In the genomic region with DNA sequence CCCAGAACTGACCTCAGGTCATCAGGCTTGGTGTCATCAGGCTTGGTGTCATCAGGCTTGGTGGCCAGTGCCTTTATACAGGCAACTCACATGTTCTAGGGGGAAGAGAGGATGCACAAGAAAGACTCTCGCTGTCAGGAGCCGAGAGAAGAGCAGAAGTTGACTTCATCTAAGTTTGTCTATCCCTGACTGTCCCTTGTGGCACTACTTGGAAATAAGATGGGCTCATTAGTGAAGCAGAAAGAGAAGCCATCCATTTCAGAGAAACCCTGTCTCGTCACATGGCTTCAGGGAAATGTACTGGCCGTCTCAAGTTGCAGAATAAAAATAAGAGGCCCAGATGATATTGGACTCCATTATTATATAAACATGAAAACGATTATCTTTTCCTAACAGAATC, we compare ENCODE assay signal across 29 mouse cellular contexts. TPM values are rescaled to one million over a fixed set of nuclear protein-coding genes. Genes with fewer than 3 reads are reported as not detected.
A peak's percentile ranks its signal among the peaks of the same experiment; 100 is the strongest.
DNase-seq lines count a peak whose midpoint lies in the region; ATAC-seq and TF ChIP-seq lines count a peak whose summit lies in the region.
"Had no signal": no experiment of that assay in that cellular context is flagged by ENCODE, and none has a peak within 500 bp of the region (broad histone marks: within the 10 kb centered on the region; RNA-seq: fewer than 3 reads in every experiment).

No protein-coding gene starts in this region.

- no peak for TF ChIP-seq POLR2A in small intestine, adult 2 months (IDR thresholded peaks at IDR 0.05; ENCODE audit: low read depth, low read length)

- no peak overlapping the region for H3K4me2 ChIP-seq in kidney, embryonic 15.5 days
- H3K4me2 ChIP-seq in forebrain, embryonic 15.5 days (replicated peaks): no peak overlapping the region
- H3K4me2 ChIP-seq: embryonic facial prominence, embryonic 13.5 days; heart, embryonic 15.5 days; hindbrain, embryonic 13.5 days; limb, embryonic 12.5 days; liver, embryonic 15.5 days; lung, embryonic 14.5 days; midbrain, embryonic 11.5 days had no signal

- peak overlapping the region; percentile 37; the same call in 1 of the 2 replicates for H3K27ac ChIP-seq in kidney, embryonic 15.5 days
- peak overlapping the region; percentile 76 for H3K27ac ChIP-seq in small intestine, adult 2 months (ENCODE audit: insufficient read depth, low read depth, low read length)
- no peak overlapping the region for H3K27ac ChIP-seq in forebrain, embryonic 15.5 days (replicated peaks)
- H3K27ac ChIP-seq: embryonic facial prominence, embryonic 13.5 days; forebrain, embryonic 10.5 days; heart, embryonic 10.5 days; heart, embryonic 15.5 days; hindbrain, embryonic 13.5 days; layer of hippocampus, adult 2 months; left cerebral cortex, adult 2 months; limb, embryonic 12.5 days; liver, embryonic 15.5 days had no signal

- no peaks in the 10 kb centered on the region for H3K36me3 ChIP-seq in kidney, embryonic 15.5 days
- H3K36me3 ChIP-seq in small intestine, adult 2 months (ENCODE audit: control insufficient read depth, insufficient read depth, low read length): no peaks in the 10 kb centered on the region
- H3K36me3 ChIP-seq in forebrain, embryonic 15.5 days: no peaks in the 10 kb centered on the region
- H3K36me3 ChIP-seq: embryonic facial prominence, embryonic 13.5 days; forebrain, embryonic 10.5 days; G1E; heart, embryonic 10.5 days; heart, embryonic 15.5 days; hindbrain, embryonic 13.5 days; limb, embryonic 12.5 days; liver, embryonic 15.5 days had no signal

- H3K4me1 ChIP-seq in kidney, embryonic 15.5 days: peaks cover 7% of the 10 kb centered on the region; the same call in 1 of the 2 replicates
- H3K4me1 ChIP-seq in small intestine, adult 2 months (ENCODE audit: control insufficient read depth, insufficient read depth, insufficient read length, low read length): no peaks in the 10 kb centered on the region
- no peaks in the 10 kb centered on the region for H3K4me1 ChIP-seq in forebrain, embryonic 15.5 days
- H3K4me1 ChIP-seq: embryonic facial prominence, embryonic 13.5 days; forebrain, embryonic 10.5 days; heart, embryonic 10.5 days; heart, embryonic 15.5 days; hindbrain, embryonic 13.5 days; limb, embryonic 12.5 days; liver, embryonic 15.5 days had no signal

- H3K9ac ChIP-seq in kidney, embryonic 15.5 days: no peak overlapping the region
- H3K9ac ChIP-seq in forebrain, embryonic 15.5 days (replicated peaks): no peak overlapping the region
- H3K9ac ChIP-seq: embryonic facial prominence, embryonic 13.5 days; forebrain, postnatal 0 days; heart, embryonic 15.5 days; hindbrain, embryonic 13.5 days; limb, embryonic 12.5 days; liver, embryonic 15.5 days; lung, embryonic 14.5 days had no signal

- no peaks in the 10 kb centered on the region for H3K9me3 ChIP-seq in kidney, embryonic 15.5 days (replicated peaks)
- no peaks in the 10 kb centered on the region for H3K9me3 ChIP-seq in forebrain, embryonic 15.5 days
- H3K9me3 ChIP-seq: embryonic facial prominence, embryonic 13.5 days; forebrain, embryonic 10.5 days; G1E; heart, embryonic 10.5 days; heart, embryonic 15.5 days; hindbrain, embryonic 13.5 days; limb, embryonic 12.5 days; liver, embryonic 15.5 days had no signal

- no peak for TF ChIP-seq CTCF in small intestine, adult 2 months (IDR thresholded peaks at IDR 0.05; ENCODE audit: extremely low read depth, insufficient read length, insufficient replicate concordance, low read depth, low read length)

- no peak for ATAC-seq in kidney, embryonic 15.5 days (replicated peaks; ENCODE audit: low FRiP score)
- ATAC-seq in forebrain, embryonic 15.5 days (replicated peaks): no peak
- ATAC-seq: forebrain, postnatal 0 days; midbrain, embryonic 16.5 days had no signal

- WGBS in kidney, embryonic 15.5 days: 68% methylated on average over 5 of the region's 5 CpGs
- WGBS in small intestine, adult 2 months: 77% methylated on average over 5 of the region's 5 CpGs
- WGBS in forebrain, embryonic 15.5 days: 87% methylated on average over 5 of the region's 5 CpGs

- no peaks in the 10 kb centered on the region for H3K27me3 ChIP-seq in kidney, embryonic 15.5 days
- no peaks in the 10 kb centered on the region for H3K27me3 ChIP-seq in small intestine, adult 2 months (ENCODE audit: control insufficient read depth, insufficient read depth, low read length)
- no peaks in the 10 kb centered on the region for H3K27me3 ChIP-seq in forebrain, embryonic 15.5 days
- H3K27me3 ChIP-seq: embryonic facial prominence, embryonic 13.5 days; heart, embryonic 15.5 days; hindbrain, embryonic 13.5 days; limb, embryonic 12.5 days; liver, embryonic 15.5 days had no signal

- no peak overlapping the region for H3K4me3 ChIP-seq in kidney, embryonic 15.5 days (replicated peaks)
- H3K4me3 ChIP-seq in small intestine, adult 2 months (ENCODE audit: low read depth, low read length): no peak overlapping the region
- no peak overlapping the region for H3K4me3 ChIP-seq in forebrain, embryonic 15.5 days
- H3K4me3 ChIP-seq: embryonic facial prominence, embryonic 13.5 days; forebrain, embryonic 10.5 days; heart, embryonic 10.5 days; heart, embryonic 15.5 days; hindbrain, embryonic 13.5 days; layer of hippocampus, adult 2 months; left cerebral cortex, adult 2 months; limb, embryonic 12.5 days; liver, embryonic 15.5 days had no signal

- peak; percentile 32 for DNase-seq in gastrocnemius, adult 18-20 months (ENCODE audit: low spot score)
- DNase-seq in gastrocnemius, postnatal 10 days: no peak
- DNase-seq in kidney, postnatal 25 days: no peak
- peak; percentile 39 for DNase-seq in 3T3-L1 (ENCODE audit: low read depth, low spot score)
- DNase-seq in Muller cell, postnatal 12 days (ENCODE audit: inconsistent ontology term): no peak
- DNase-seq: adrenal gland, postnatal 25 days; cerebellum, adult 11-12 months; cerebellum, adult 9-11 months; forebrain, postnatal 0 days; kidney, adult 18-20 months; kidney, postnatal 36 days; lung, embryonic 14.5 days; lung, postnatal 14 days; right cerebral cortex, postnatal 25 days had no signal

RNA-seq across cellular contexts. Expression of a gene that starts 9.8 kb away (rescaled TPM):
- total RNA-seq in gastrocnemius, adult 18-20 months (2021): 10 to 100 TPM; 17.1 to 20.7 TPM
- 10 to 100 TPM; 26.4 to 30.0 TPM for total RNA-seq in gastrocnemius, postnatal 10 days (2021)
- polyA plus RNA-seq in kidney, embryonic 15.5 days (2015; fragmentation: Nextera tagmentation; extraction: Ambion mirVana): 99.3 and 104 TPM in 2 replicates
- 11.3 and 19.2 TPM in 2 replicates for polyA plus RNA-seq in small intestine, adult 2 months (2012; rRNA removed)
- polyA plus RNA-seq in forebrain, embryonic 15.5 days (2015; fragmentation: Nextera tagmentation; extraction: Ambion mirVana): 152 and 162 TPM in 2 replicates

RNA-seq across cellular contexts. Expression of a gene that starts 49.0 kb away (rescaled TPM):
- total RNA-seq in gastrocnemius, adult 18-20 months (2021): 1 to 10 TPM in 1 of 2 experiments, under 1 TPM in 1; 0.55 to 1.4 TPM
- 1 to 10 TPM; 3.9 to 4.2 TPM for total RNA-seq in gastrocnemius, postnatal 10 days (2021)
- 1.2 and 1.5 TPM in 2 replicates for polyA plus RNA-seq in kidney, embryonic 15.5 days (2015; fragmentation: Nextera tagmentation; extraction: Ambion mirVana)
- polyA plus RNA-seq in small intestine, adult 2 months (2012; rRNA removed): 1.7 and 2.4 TPM in 2 replicates
- 4.2 and 4.3 TPM in 2 replicates for polyA plus RNA-seq in forebrain, embryonic 15.5 days (2015; fragmentation: Nextera tagmentation; extraction: Ambion mirVana)
- polyA plus RNA-seq: G1E had no signal

RNA-seq across cellular contexts. Expression of a gene that starts 52.3 kb away (rescaled TPM):
- total RNA-seq in gastrocnemius, adult 18-20 months (2021): 10 to 100 TPM in 1 of 2 experiments, 1 to 10 TPM in 1; 8.9 to 10.1 TPM
- total RNA-seq in gastrocnemius, postnatal 10 days (2021): 10 to 100 TPM; 12.1 to 12.8 TPM
- polyA plus RNA-seq in kidney, embryonic 15.5 days (2015; fragmentation: Nextera tagmentation; extraction: Ambion mirVana): 22.8 and 23.5 TPM in 2 replicates
- 44.6 and 85.4 TPM in 2 replicates for polyA plus RNA-seq in small intestine, adult 2 months (2012; rRNA removed)
- polyA plus RNA-seq in forebrain, embryonic 15.5 days (2015; fragmentation: Nextera tagmentation; extraction: Ambion mirVana): 5.4 TPM in 2 replicates

Comparison
In these comparisons a context has a peak if more than half of its experiments do, and no peak if none do; other contexts are left out.
1. DNase-seq: peak in gastrocnemius, adult 18-20 months (single experiment) and 3T3-L1 (single experiment); none in gastrocnemius, postnatal 10 days (single experiment), kidney, postnatal 25 days (0 of 2) and Muller cell, postnatal 12 days (single experiment).